Mouse (Mus musculus): ENCODE measurements at regions not wholly inside any gene's neighbourhood (a gene's known extent, or its start where the extent isn't known, plus 50 kb on each side); places are given as distances from the start of the nearest gene placed in this dataset.
"Not testable (repeated sequence)": the region's sequence is repeated elsewhere in the genome, so short reads cannot be mapped to it uniquely, and the experiment has no call there.

DNA sequence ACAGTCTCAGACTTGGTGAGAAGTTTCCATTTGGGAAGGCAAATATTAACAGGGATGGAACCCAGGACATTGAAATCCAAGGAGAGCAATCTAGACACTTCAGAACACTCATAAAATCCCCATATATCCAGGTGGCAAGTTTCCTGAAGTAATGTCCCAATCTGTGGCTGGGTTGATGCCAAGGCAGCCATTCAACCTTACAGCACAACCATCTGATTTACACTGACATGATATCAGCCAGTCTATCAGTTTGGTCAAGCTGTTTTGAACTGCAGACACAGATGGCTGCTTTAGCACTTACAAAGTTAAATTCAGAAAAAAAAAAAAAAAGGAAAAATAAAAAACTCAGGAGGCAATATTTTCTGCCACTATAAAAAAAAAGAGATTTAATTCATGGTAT, 381.2 kb upstream of the Htr2a start:
- Histone ChIP-seq H3K4me3 (ENCODE audit: low read depth, low read length) (no peak overlapping the region), H3K36me3 (replicated peaks) (no peaks in the 10 kb centered on the region), H3K4me1 (ENCODE audit: insufficient read depth, low read depth, low read length) (no peaks in the 10 kb centered on the region), H3K27me3 (ENCODE audit: insufficient read depth, low read length) (no peaks in the 10 kb centered on the region), H3K9me3 (replicated peaks) (no peaks in the 10 kb centered on the region)
- no peak for DNase-seq (ENCODE audit: low spot score)
- no peak for ATAC-seq (ENCODE audit: extremely low read depth, insufficient number of reproducible peaks, low FRiP score, poor library complexity, severe bottlenecking)
- no peak for TF ChIP-seq CTCF (IDR thresholded peaks at IDR 0.05; ENCODE audit: low read depth, low read length)
- no peak for TF ChIP-seq GATA2 (IDR thresholded peaks at IDR 0.05; ENCODE audit: borderline replicate concordance, low read depth, low read length)
- no peak for TF ChIP-seq TAL1 (conservative IDR thresholded peaks at IDR 0.05; ENCODE audit: low read depth, low read length)
- no peak for TF ChIP-seq POLR2AphosphoS5 (IDR thresholded peaks at IDR 0.05; ENCODE audit: insufficient replicate concordance, low read depth, low read length)
- TF ChIP-seq GATA1 (IDR thresholded peaks at IDR 0.05; ENCODE audit: borderline replicate concordance, low read length) = no peak

DNA sequence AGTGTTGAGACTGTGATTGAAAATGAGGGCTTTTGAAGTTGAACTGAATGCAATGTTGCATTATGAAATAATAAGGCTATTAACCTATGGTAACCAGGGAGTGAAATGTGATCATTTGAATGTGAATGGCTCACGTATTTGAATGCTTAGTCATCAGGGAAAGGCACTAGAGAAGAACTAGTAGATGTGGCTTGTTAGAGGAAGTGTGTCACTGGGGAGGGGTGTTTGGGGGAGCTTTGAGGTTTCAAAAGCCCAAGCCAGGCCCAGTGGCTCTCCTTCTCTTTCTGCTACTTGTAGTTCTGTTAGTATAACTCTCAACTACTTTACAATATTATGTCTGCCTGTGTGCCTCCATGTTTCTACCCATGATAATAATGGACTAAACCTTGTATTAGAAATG, 373.6 kb upstream of the Htr2a start:
- DNase-seq (ENCODE audit: low spot score) = no peak

DNA sequence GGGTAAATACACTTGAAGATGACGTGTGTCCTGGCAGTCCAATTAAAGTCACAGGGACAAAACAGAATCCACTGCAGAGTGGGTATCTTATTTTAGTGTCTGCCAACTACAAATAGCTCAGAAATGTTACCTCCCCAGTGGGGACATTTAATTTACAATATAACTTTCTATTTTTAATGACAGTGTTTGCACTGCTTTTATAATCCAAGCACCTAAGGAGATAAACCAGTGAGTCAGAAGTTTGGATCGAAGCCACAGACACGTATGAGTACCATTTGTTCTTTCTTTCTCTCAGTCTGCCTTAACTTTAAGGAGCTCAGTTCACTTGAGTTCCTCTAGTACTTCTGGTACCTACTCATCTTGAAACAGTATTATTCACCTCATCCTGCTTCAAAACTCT, 346.1 kb upstream of the Htr2a start:
- ATAC-seq (ENCODE audit: extremely low read depth, insufficient number of reproducible peaks, low FRiP score, poor library complexity, severe bottlenecking) = no peak
- no peak for TF ChIP-seq GATA2 (IDR thresholded peaks at IDR 0.05; ENCODE audit: borderline replicate concordance, low read depth, low read length)
- no peaks in the 10 kb centered on the region for H3K9me3 ChIP-seq (replicated peaks)

More for the DNA sequence above, 373.6 kb upstream of the Htr2a start:
- Histone ChIP-seq H3K36me3 (replicated peaks) (no peaks in the 10 kb centered on the region), H3K27me3 (ENCODE audit: insufficient read depth, low read length) (no peaks in the 10 kb centered on the region), H3K4me3 (ENCODE audit: low read depth, low read length) (no peak overlapping the region), H3K4me1 (ENCODE audit: insufficient read depth, low read depth, low read length) (no peaks in the 10 kb centered on the region), H3K9me3 (replicated peaks) (no peaks in the 10 kb centered on the region)
- TF ChIP-seq GATA2 (IDR thresholded peaks at IDR 0.05; ENCODE audit: borderline replicate concordance, low read depth, low read length) (no peak), CTCF (IDR thresholded peaks at IDR 0.05; ENCODE audit: low read depth, low read length) (no peak), TAL1 (conservative IDR thresholded peaks at IDR 0.05; ENCODE audit: low read depth, low read length) (no peak), GATA1 (IDR thresholded peaks at IDR 0.05; ENCODE audit: borderline replicate concordance, low read length) (no peak), POLR2AphosphoS5 (IDR thresholded peaks at IDR 0.05; ENCODE audit: insufficient replicate concordance, low read depth, low read length) (no peak)
- no peak for ATAC-seq (ENCODE audit: extremely low read depth, insufficient number of reproducible peaks, low FRiP score, poor library complexity, severe bottlenecking)

DNA sequence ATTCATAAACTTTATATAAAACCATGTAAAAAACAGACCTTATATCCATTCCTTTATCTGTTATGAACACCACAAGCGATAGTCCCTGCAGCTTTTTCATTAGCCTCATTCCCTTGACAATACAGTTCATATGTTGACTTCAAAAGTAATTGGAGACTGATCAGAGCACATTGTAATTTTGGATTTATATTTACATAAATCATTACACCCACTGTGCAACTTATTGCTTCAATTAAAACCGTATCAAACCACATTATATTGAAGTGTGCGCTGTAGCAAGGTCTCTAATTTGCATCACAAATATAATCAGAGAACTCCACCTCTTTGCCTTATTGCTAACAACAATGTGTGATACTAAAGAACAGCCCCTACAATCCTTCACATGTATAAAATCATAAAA, 336.2 kb upstream of the Htr2a start:
- Histone ChIP-seq H3K4me3 (ENCODE audit: low read depth, low read length) (no peak overlapping the region), H3K27me3 (ENCODE audit: insufficient read depth, low read length) (0 out of 2 replicates have a peak, but pooled peaks cover 2% of the 10 kb centered on the region), H3K4me1 (ENCODE audit: insufficient read depth, low read depth, low read length) (no peaks in the 10 kb centered on the region), H3K9me3 (replicated peaks) (no peaks in the 10 kb centered on the region), H3K36me3 (replicated peaks) (no peaks in the 10 kb centered on the region)
- TF ChIP-seq CTCF (IDR thresholded peaks at IDR 0.05; ENCODE audit: low read depth, low read length) (no peak), TAL1 (conservative IDR thresholded peaks at IDR 0.05; ENCODE audit: low read depth, low read length) (no peak), GATA1 (IDR thresholded peaks at IDR 0.05; ENCODE audit: borderline replicate concordance, low read length) (no peak), POLR2AphosphoS5 (IDR thresholded peaks at IDR 0.05; ENCODE audit: insufficient replicate concordance, low read depth, low read length) (no peak)
- DNase-seq (ENCODE audit: low spot score) (no peak), ATAC-seq (ENCODE audit: extremely low read depth, insufficient number of reproducible peaks, low FRiP score, poor library complexity, severe bottlenecking) (no peak)

More for the DNA sequence above, 346.1 kb upstream of the Htr2a start:
- Histone ChIP-seq H3K36me3 (replicated peaks) (no peaks in the 10 kb centered on the region), H3K4me1 (ENCODE audit: insufficient read depth, low read depth, low read length) (no peaks in the 10 kb centered on the region), H3K4me3 (ENCODE audit: low read depth, low read length) (no peak overlapping the region), H3K27me3 (ENCODE audit: insufficient read depth, low read length) (no peaks in the 10 kb centered on the region)
- DNase-seq (ENCODE audit: low spot score) = no peak

DNA sequence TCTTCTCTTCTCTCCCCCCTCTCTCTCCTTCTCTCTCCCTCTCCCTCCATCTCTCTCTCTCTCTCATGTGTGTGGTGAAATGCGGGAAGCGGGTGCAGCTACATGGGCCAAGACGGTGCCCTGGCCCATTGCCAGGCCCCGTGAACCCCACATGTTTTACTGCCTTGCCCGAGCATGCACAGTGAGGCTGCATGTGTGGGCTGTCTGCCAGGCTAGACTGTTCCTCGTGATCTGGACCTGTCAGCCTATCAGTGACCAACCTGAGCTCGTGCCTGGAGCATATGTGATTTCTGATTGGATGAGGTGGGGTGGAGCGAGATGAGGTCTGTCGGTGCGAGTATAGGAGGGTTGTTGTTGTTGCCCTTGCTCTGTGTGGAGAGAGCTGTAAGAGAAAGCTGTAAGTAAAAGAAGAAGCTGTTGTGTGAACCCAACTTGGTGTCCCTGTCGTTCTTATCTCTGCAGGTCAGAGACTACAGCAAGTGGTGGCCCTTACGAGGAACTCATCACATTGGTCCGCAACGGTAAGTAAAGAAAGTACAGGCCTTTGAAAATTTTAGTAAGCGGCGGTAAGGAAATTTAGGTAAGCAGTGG, 333.8 kb upstream of the Htr2a start:
- Histone ChIP-seq H3K4me3 (ENCODE audit: low read depth, low read length) (no peak overlapping the region), H3K36me3 (replicated peaks) (no peaks in the 10 kb centered on the region), H3K9me3 (replicated peaks) (no peaks in the 10 kb centered on the region), H3K27me3 (ENCODE audit: insufficient read depth, low read length) (0 out of 2 replicates have a peak, but pooled peaks cover 2% of the 10 kb centered on the region), H3K4me1 (ENCODE audit: insufficient read depth, low read depth, low read length) (no peaks in the 10 kb centered on the region)
- ATAC-seq (ENCODE audit: extremely low read depth, insufficient number of reproducible peaks, low FRiP score, poor library complexity, severe bottlenecking) (no peak), DNase-seq (ENCODE audit: low spot score) (no peak)
- no peak for TF ChIP-seq GATA1 (IDR thresholded peaks at IDR 0.05; ENCODE audit: borderline replicate concordance, low read length)
- TF ChIP-seq TAL1 (conservative IDR thresholded peaks at IDR 0.05; ENCODE audit: low read depth, low read length) = no peak
- no peak for TF ChIP-seq GATA2 (IDR thresholded peaks at IDR 0.05; ENCODE audit: borderline replicate concordance, low read depth, low read length)
- no peak for TF ChIP-seq CTCF (IDR thresholded peaks at IDR 0.05; ENCODE audit: low read depth, low read length)
- TF ChIP-seq POLR2AphosphoS5 (IDR thresholded peaks at IDR 0.05; ENCODE audit: insufficient replicate concordance, low read depth, low read length) = no peak

DNA sequence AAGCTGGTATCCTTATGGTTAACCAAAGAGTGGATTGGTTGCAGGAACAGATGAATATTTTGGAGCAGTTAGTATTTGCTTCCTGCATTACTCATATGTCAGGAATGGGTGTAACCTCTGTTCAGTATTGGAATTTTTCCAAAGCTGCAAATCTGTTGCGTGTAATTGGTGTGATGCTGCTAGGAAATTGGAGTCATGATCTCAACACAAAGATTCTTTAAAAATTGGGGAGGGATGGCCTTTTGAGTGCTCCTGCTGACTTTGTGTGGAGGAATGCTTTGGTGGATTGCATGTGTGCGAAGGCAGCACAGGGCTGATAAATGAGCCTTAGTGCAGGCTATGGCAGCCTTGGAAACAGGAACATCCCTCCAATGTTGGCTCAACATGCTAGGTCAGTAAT, 331.2 kb upstream of the Htr2a start:
- DNase-seq (ENCODE audit: low spot score); H3K36me3 ChIP-seq (replicated peaks): not testable (repeated sequence)

DNA sequence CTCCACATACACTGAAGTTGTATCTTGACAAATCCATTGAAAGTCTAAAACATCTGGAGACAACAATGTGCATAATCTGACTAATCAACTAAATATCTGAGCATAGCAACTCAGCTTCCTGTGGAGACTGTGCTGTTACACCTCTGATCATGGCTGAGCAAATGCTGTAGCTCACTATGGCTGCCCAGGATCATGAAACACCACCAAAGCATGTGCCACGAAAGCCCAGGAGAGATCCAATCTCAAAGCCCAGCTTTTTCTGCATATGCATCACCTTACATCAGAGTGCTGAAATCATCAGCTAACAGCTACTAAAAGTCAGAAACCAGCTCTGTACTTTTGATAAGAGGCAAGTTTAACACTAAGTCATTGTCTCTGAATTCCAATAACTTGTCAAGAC, 313.3 kb upstream of the Htr2a start:
- Histone ChIP-seq H3K4me3 (ENCODE audit: low read depth, low read length) (no peak overlapping the region), H3K27me3 (ENCODE audit: insufficient read depth, low read length) (peaks cover 2% of the 10 kb centered on the region; the same call in 1 of the 2 replicates), H3K9me3 (replicated peaks) (no peaks in the 10 kb centered on the region), H3K4me1 (ENCODE audit: insufficient read depth, low read depth, low read length) (no peaks in the 10 kb centered on the region), H3K36me3 (replicated peaks) (no peaks in the 10 kb centered on the region)
- DNase-seq (ENCODE audit: low spot score) = no peak
- TF ChIP-seq GATA1 (IDR thresholded peaks at IDR 0.05; ENCODE audit: borderline replicate concordance, low read length) (no peak), CTCF (IDR thresholded peaks at IDR 0.05; ENCODE audit: low read depth, low read length) (no peak)
- ATAC-seq (ENCODE audit: extremely low read depth, insufficient number of reproducible peaks, low FRiP score, poor library complexity, severe bottlenecking) = no peak

More for the DNA sequence above, 331.2 kb upstream of the Htr2a start:
- not testable (repeated sequence) for ATAC-seq (ENCODE audit: extremely low read depth, insufficient number of reproducible peaks, low FRiP score, poor library complexity, severe bottlenecking); H3K9me3 ChIP-seq (replicated peaks); H3K27me3 ChIP-seq (ENCODE audit: insufficient read depth, low read length); H3K4me3 ChIP-seq (ENCODE audit: low read depth, low read length); H3K4me1 ChIP-seq (ENCODE audit: insufficient read depth, low read depth, low read length)

Data from G1E (cell line).